In the genomic region with DNA sequence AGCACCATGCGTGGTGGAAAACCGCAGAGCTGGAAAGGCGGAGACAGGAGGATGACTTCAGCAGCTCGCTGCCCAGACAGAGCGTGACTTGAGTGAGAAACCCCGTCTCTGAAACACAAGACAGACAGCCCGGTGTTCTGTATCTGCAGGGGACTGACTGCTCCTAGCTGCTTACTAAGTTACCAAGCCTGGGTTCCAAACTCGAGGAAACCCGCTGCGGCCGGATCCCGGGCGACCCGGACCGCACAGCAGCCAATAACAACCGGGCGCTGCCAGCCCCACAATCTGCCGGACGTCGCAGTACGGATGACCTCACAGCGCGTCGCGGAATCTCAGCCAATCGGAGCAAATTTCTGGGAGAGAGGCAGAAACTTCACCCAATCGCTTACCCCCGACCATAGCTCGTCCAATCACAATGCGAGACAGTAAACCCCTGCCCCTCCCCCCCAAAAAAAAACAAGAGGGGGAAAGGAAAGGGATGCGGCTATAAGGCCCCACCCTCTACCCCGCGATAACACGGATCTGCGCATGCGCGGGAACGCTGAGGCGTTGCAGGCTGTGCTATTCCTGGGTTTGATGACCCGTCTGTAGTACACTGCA, we compare ENCODE assay signal across 8 mouse cellular contexts. TPM values are rescaled to one million over a fixed set of nuclear protein-coding genes. Genes with fewer than 3 reads are reported as not detected.
A peak's percentile ranks its signal among the peaks of the same experiment; 100 is the strongest.
DNase-seq lines count a peak whose midpoint lies in the region; ATAC-seq and TF ChIP-seq lines count a peak whose summit lies in the region.

No protein-coding gene starts in this region.

- ATAC-seq in cerebellum, adult (ENCODE audit: insufficient number of reproducible peaks, low FRiP score, low TSS enrichment): peak; percentile 95
- ATAC-seq in forebrain, embryonic 13.5 days: peak; percentile 96
- peak; percentile 91 for ATAC-seq in liver, postnatal 0 days
- peak; percentile 97 for ATAC-seq in neural tube, embryonic 14.5 days (ENCODE audit: low read depth)

- H3K4me2 ChIP-seq in forebrain, embryonic 13.5 days: peak overlapping the region; percentile 86
- H3K4me2 ChIP-seq in liver, postnatal 0 days (ENCODE audit: low read depth, low read length): peak overlapping the region; percentile 83
- H3K4me2 ChIP-seq in neural tube, embryonic 14.5 days (ENCODE audit: low read depth, low read length): peak overlapping the region; percentile 91

- TF ChIP-seq POLR2A in ES-Bruce4 (IDR thresholded peaks at IDR 0.05; ENCODE audit: insufficient read depth, low read length): peak; percentile 17

- TF ChIP-seq EP300 in ES-Bruce4 (IDR thresholded peaks at IDR 0.05; ENCODE audit: insufficient read depth, low read depth, low read length): no peak
- peak; percentile 84; the same call in 1 of the 2 replicates for TF ChIP-seq EP300 in liver, postnatal 0 days (IDR thresholded peaks at IDR 0.05; ENCODE audit: low read depth)

- WGBS in forebrain, embryonic 13.5 days: under 1% methylated on average over 40 of the region's 40 CpGs
- WGBS in large intestine, adult 2 months: under 1% methylated on average over 40 of the region's 40 CpGs
- under 1% methylated on average over 40 of the region's 40 CpGs for WGBS in liver, postnatal 0 days (ENCODE audit: insufficient replicate concordance)
- under 1% methylated on average over 40 of the region's 40 CpGs for WGBS in neural tube, embryonic 14.5 days

- peak overlapping the region; percentile 55 for H3K9ac ChIP-seq in ES-Bruce4 (ENCODE audit: low read depth, poor library complexity, severe bottlenecking)
- peak overlapping the region; percentile 78 for H3K9ac ChIP-seq in forebrain, embryonic 13.5 days
- peak overlapping the region; percentile 87 for H3K9ac ChIP-seq in liver, postnatal 0 days (replicated peaks)
- H3K9ac ChIP-seq in neural tube, embryonic 14.5 days (replicated peaks; ENCODE audit: low read depth, low read length): peak overlapping the region; percentile 71

- H3K27me3 ChIP-seq in ES-Bruce4 (ENCODE audit: control insufficient read depth, insufficient read depth, low read length, poor library complexity, severe bottlenecking): no peaks in the 10 kb centered on the region
- no peaks in the 10 kb centered on the region for H3K27me3 ChIP-seq in forebrain, embryonic 13.5 days
- H3K27me3 ChIP-seq in liver, postnatal 0 days (ENCODE audit: insufficient read depth, low read length): no peaks in the 10 kb centered on the region
- no peaks in the 10 kb centered on the region for H3K27me3 ChIP-seq in neural tube, embryonic 14.5 days (ENCODE audit: control insufficient read depth, insufficient read depth, low read length)

- no peaks in the 10 kb centered on the region for H3K9me3 ChIP-seq in ES-Bruce4 (replicated peaks; ENCODE audit: control insufficient read depth, insufficient read depth, low read length, poor library complexity, severe bottlenecking)
- no peaks in the 10 kb centered on the region for H3K9me3 ChIP-seq in forebrain, embryonic 13.5 days (replicated peaks)
- H3K9me3 ChIP-seq in liver, postnatal 0 days (ENCODE audit: low read length): no peaks in the 10 kb centered on the region
- H3K9me3 ChIP-seq in neural tube, embryonic 14.5 days (ENCODE audit: control insufficient read depth, low read length): no peaks in the 10 kb centered on the region

- H3K4me1 ChIP-seq in ES-Bruce4 (ENCODE audit: control insufficient read depth, insufficient read depth, low read length): peaks cover 6% of the 10 kb centered on the region
- H3K4me1 ChIP-seq in forebrain, embryonic 13.5 days: peaks cover 6% of the 10 kb centered on the region; the same call in 1 of the 2 replicates
- peaks cover 34% of the 10 kb centered on the region for H3K4me1 ChIP-seq in liver, postnatal 0 days (ENCODE audit: insufficient read depth)
- H3K4me1 ChIP-seq in neural tube, embryonic 14.5 days (ENCODE audit: control insufficient read depth, insufficient read depth, low read length): peaks cover 4% of the 10 kb centered on the region; the same call in 1 of the 2 replicates

- DNase-seq in heart, postnatal 10 days: peak; percentile 98
- peak; percentile 97 for DNase-seq in large intestine, adult 2 months (ENCODE audit: low read depth, low spot score)
- peak; percentile 96 for DNase-seq in liver, postnatal 0 days
- peak; percentile 98 for DNase-seq in testis, postnatal 10 days (ENCODE audit: low spot score)

- peak overlapping the region; percentile 74 for H3K4me3 ChIP-seq in ES-Bruce4 (ENCODE audit: low read depth, low read length)
- H3K4me3 ChIP-seq in forebrain, embryonic 13.5 days: peak overlapping the region; percentile 66
- peak overlapping the region; percentile 69 for H3K4me3 ChIP-seq in liver, postnatal 0 days (ENCODE audit: low read depth, low read length)
- H3K4me3 ChIP-seq in neural tube, embryonic 14.5 days (ENCODE audit: low read depth, low read length): peak overlapping the region; percentile 59

- H3K36me3 ChIP-seq in ES-Bruce4 (ENCODE audit: control insufficient read depth, insufficient read depth, low read length, poor library complexity, severe bottlenecking): no peaks in the 10 kb centered on the region
- H3K36me3 ChIP-seq in forebrain, embryonic 13.5 days (ENCODE audit: poor library complexity, severe bottlenecking): no peaks in the 10 kb centered on the region
- no peaks in the 10 kb centered on the region for H3K36me3 ChIP-seq in liver, postnatal 0 days (replicated peaks; ENCODE audit: insufficient read depth, low read length)
- no peaks in the 10 kb centered on the region for H3K36me3 ChIP-seq in neural tube, embryonic 14.5 days (ENCODE audit: control insufficient read depth, insufficient read depth, low read length)

- intact Hi-C loops in heart, postnatal 10 days (cut with DNase I): loop anchor here (10.0 kb wide), 1 partner anchor 453 kb away; the partner anchor contains the start of gene Abl1

- H3K27ac ChIP-seq in ES-Bruce4 (ENCODE audit: insufficient read depth, low read length): peak overlapping the region; percentile 33
- peak overlapping the region; percentile 82 for H3K27ac ChIP-seq in forebrain, embryonic 13.5 days
- H3K27ac ChIP-seq in liver, postnatal 0 days (ENCODE audit: low read depth): peak overlapping the region; percentile 99
- peak overlapping the region; percentile 88 for H3K27ac ChIP-seq in neural tube, embryonic 14.5 days (ENCODE audit: low read depth, low read length)

- no peak for TF ChIP-seq CTCF in ES-Bruce4 (IDR thresholded peaks at IDR 0.05; ENCODE audit: low read depth, low read length)
- TF ChIP-seq CTCF in liver, postnatal 0 days (IDR thresholded peaks at IDR 0.05; ENCODE audit: low read depth): no peak

RNA-seq across cellular contexts. Expression of gene Prrc2b, which starts 13.1 kb away (rescaled TPM):
- polyA plus RNA-seq in ES-Bruce4 (2011; ENCODE audit: insufficient read depth, insufficient read length, low read depth, missing spikeins): 106 and 112 TPM in 2 replicates
- 53.0 and 57.4 TPM in 2 replicates for polyA plus RNA-seq in forebrain, embryonic 13.5 days (2015; fragmentation: Nextera tagmentation; extraction: Ambion mirVana)
- 100 to 1,000 TPM; 118 to 134 TPM for total RNA-seq in heart, postnatal 10 days (2021)
- polyA plus RNA-seq in large intestine, adult 2 months (2012; rRNA removed): 13.3 and 17.0 TPM in 2 replicates
- polyA plus RNA-seq in liver, postnatal 0 days (2015; fragmentation: Nextera tagmentation; extraction: Ambion mirVana): 7.5 and 8.4 TPM in 2 replicates
- 101 and 118 TPM in 2 replicates for polyA plus RNA-seq in neural tube, embryonic 14.5 days (2014; fragmentation: Nextera tagmentation; extraction: Ambion mirVana)

RNA-seq across cellular contexts. Expression of gene Plpp7, which starts 42.4 kb away (rescaled TPM):
- polyA plus RNA-seq in ES-Bruce4 (2011; ENCODE audit: insufficient read depth, insufficient read length, low read depth, missing spikeins): 1.2 TPM in 1 of 2 replicates, not detected in the other
- 10.3 and 11.9 TPM in 2 replicates for polyA plus RNA-seq in forebrain, embryonic 13.5 days (2015; fragmentation: Nextera tagmentation; extraction: Ambion mirVana)
- 10 to 100 TPM; 29.3 to 31.6 TPM for total RNA-seq in heart, postnatal 10 days (2021)
- polyA plus RNA-seq in large intestine, adult 2 months (2012; rRNA removed): 1.8 and 2.1 TPM in 2 replicates
- 1.6 and 1.7 TPM in 2 replicates for polyA plus RNA-seq in liver, postnatal 0 days (2015; fragmentation: Nextera tagmentation; extraction: Ambion mirVana)
- 23.8 and 25.2 TPM in 2 replicates for polyA plus RNA-seq in neural tube, embryonic 14.5 days (2014; fragmentation: Nextera tagmentation; extraction: Ambion mirVana)

RNA-seq across cellular contexts. Expression of gene Fam78a, which starts 53.1 kb away (rescaled TPM):
- 1.6 and 3.0 TPM in 2 replicates for polyA plus RNA-seq in ES-Bruce4 (2011; ENCODE audit: insufficient read depth, insufficient read length, low read depth, missing spikeins)
- polyA plus RNA-seq in forebrain, embryonic 13.5 days (2015; fragmentation: Nextera tagmentation; extraction: Ambion mirVana): 0.36 and 0.73 TPM in 2 replicates
- total RNA-seq in heart, postnatal 10 days (2021): 10 to 100 TPM; 24.3 to 38.1 TPM
- 9.8 and 13.2 TPM in 2 replicates for polyA plus RNA-seq in large intestine, adult 2 months (2012; rRNA removed)
- polyA plus RNA-seq in liver, postnatal 0 days (2015; fragmentation: Nextera tagmentation; extraction: Ambion mirVana): 3.8 and 4.3 TPM in 2 replicates
- 0.28 and 0.50 TPM in 2 replicates for polyA plus RNA-seq in neural tube, embryonic 14.5 days (2014; fragmentation: Nextera tagmentation; extraction: Ambion mirVana)

Comparison
In these comparisons a context has a peak if more than half of its experiments do, and no peak if none do; other contexts are left out.
1. Peak in every context shown above with its lines: DNase-seq, ATAC-seq, H3K4me3 ChIP-seq and H3K27ac ChIP-seq.
2. H3K27ac ChIP-seq: peak in every context shown above with its lines; median percentile 99 in liver, postnatal 0 days; 88 in neural tube, embryonic 14.5 days; 82 in forebrain, embryonic 13.5 days; 33 in ES-Bruce4.